Mouse (Mus musculus): ENCODE data around the gene Thbs3.

DNA sequence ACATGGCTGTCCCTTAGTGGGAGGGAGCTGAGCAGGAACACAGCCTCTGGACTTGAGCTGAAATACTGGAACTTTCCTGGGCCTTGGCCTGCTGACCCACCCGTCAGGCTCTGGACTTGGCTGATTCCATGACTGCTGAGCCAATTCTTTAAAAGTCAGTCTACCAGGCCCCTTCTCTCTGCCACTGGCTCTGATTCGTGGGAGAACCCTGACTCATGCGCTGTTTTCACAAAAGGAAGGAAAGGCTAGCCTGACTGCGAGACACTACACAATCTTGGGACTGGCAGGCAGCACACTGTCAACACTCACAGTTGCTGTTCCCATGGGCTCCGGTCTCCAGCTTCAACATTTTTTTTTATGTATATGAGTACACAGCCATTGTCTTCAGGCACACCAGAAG lies 41.2 kb downstream of the Thbs3 start:
- TF ChIP-seq POLR2AphosphoS5 (IDR thresholded peaks at IDR 0.05; ENCODE audit: insufficient replicate concordance, low read depth, low read length) (no peak), CTCF (IDR thresholded peaks at IDR 0.05; ENCODE audit: low read depth, low read length) (no peak)
